Mouse (Mus musculus) stomach, postnatal 0 days (tissue): ENCODE results near the gene Lmntd1.

Source experiments
- CTCF ChIP-seq: IDR thresholded peaks from 2 replicates; pipeline ENCODE4 v1.5.1; 2016; ENCODE audit warnings: antibody characterized with exemption, low read depth, mild to moderate bottlenecking, moderate library complexity
- EP300 ChIP-seq: optimal IDR thresholded peaks from 2 replicates; pipeline ENCODE3; 2016; ENCODE audit warnings: antibody characterized with exemption

DNA sequence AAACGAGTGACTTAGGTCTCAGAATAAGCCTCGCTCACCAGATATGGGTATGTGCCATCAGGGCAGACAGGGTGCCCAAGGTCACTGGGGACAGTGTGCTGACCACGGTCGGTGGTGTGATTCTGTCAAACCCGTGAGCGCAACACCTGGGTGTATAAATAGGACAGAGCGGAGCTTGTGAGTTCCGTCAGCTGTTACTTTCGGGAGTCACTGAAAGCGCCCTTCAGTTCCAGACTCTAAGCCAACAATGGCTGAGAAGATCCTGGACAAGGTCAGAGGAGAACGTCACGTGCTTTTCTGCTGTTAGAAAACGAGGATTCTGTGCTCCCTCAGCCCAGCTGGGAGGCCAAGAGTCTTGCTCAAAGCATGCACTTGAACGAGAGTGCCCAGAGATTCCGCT lies 157.1 kb downstream of the Lmntd1 start:
- TF ChIP-seq EP300 = no peak
- no peak for TF ChIP-seq CTCF
